Mouse (Mus musculus): Measurements from ENCODE around the gene Tescl. TPM values are rescaled to one million over a fixed set of nuclear protein-coding genes. Genes with fewer than 3 reads are reported as not detected.

The Tescl gene
- not detected in 2 replicates for polyA plus RNA-seq (2012; ENCODE audit: insufficient read depth, insufficient read length, low replicate concordance, missing spikeins)

- TF ChIP-seq POLR2A (IDR thresholded peaks at IDR 0.05; ENCODE audit: insufficient read depth, low read depth, low read length) (no peak), CTCF (IDR thresholded peaks at IDR 0.05; ENCODE audit: insufficient read depth, low read depth, low read length) (no peak)
- 54% methylated on average over 49 of the region's 49 CpGs for WGBS
These were observed at the start of gene Tescl for GRCm38 (mm10) chr7:24333304-24333986. Tescl (minus strand) TSS chr7:24333936.

GRCm38 (mm10) chr7:24382730-24383372, 49.1 kb upstream of the Tescl start:
- Histone ChIP-seq H3K4me3 (ENCODE audit: insufficient read depth, low read depth, low read length) (no peak overlapping the region), H3K27ac (ENCODE audit: insufficient read depth, low read depth, low read length) (no peak overlapping the region), H3K4me1 (ENCODE audit: control insufficient read depth, insufficient read depth, low read length) (peaks cover 6% of the 10 kb centered on the region)
- 88% methylated on average over 16 of the region's 16 CpGs for WGBS
- no peak for TF ChIP-seq CTCF (IDR thresholded peaks at IDR 0.05; ENCODE audit: insufficient read depth, low read depth, low read length)
- TF ChIP-seq POLR2A (IDR thresholded peaks at IDR 0.05; ENCODE audit: insufficient read depth, low read depth, low read length): no peak

More at GRCm38 (mm10) chr7:24333304-24333986, at the start of gene Tescl:
- Histone ChIP-seq H3K27ac (ENCODE audit: insufficient read depth, low read depth, low read length) (no peak within 1 kb of the TSS), H3K4me3 (ENCODE audit: insufficient read depth, low read depth, low read length) (no peak within 1 kb of the TSS), H3K4me1 (ENCODE audit: control insufficient read depth, insufficient read depth, low read length) (no peaks in the 10 kb centered on the region; the same call in 1 of the 2 replicates)

- H3K4me3 ChIP-seq (ENCODE audit: insufficient read depth, low read depth, low read length): no peak overlapping the region
- WGBS: 87% methylated on average over 2 of the region's 2 CpGs
- no peak for TF ChIP-seq POLR2A (IDR thresholded peaks at IDR 0.05; ENCODE audit: insufficient read depth, low read depth, low read length)
- no peak for TF ChIP-seq CTCF (IDR thresholded peaks at IDR 0.05; ENCODE audit: insufficient read depth, low read depth, low read length)
- no peak overlapping the region for H3K27ac ChIP-seq (ENCODE audit: insufficient read depth, low read depth, low read length)
- peaks cover 13% of the 10 kb centered on the region for H3K4me1 ChIP-seq (ENCODE audit: control insufficient read depth, insufficient read depth, low read length)
These were observed 46.6 kb upstream of the Tescl start for GRCm38 (mm10) chr7:24380370-24380769.

GRCm38 (mm10) chr7:24379934-24380333, 46.2 kb upstream of the Tescl start:
- no peak overlapping the region for H3K27ac ChIP-seq (ENCODE audit: insufficient read depth, low read depth, low read length)
- 76% methylated on average over 7 of the region's 7 CpGs for WGBS
- H3K4me3 ChIP-seq (ENCODE audit: insufficient read depth, low read depth, low read length): no peak overlapping the region
- TF ChIP-seq POLR2A (IDR thresholded peaks at IDR 0.05; ENCODE audit: insufficient read depth, low read depth, low read length) (no peak), CTCF (IDR thresholded peaks at IDR 0.05; ENCODE audit: insufficient read depth, low read depth, low read length) (no peak)
- peaks cover 13% of the 10 kb centered on the region for H3K4me1 ChIP-seq (ENCODE audit: control insufficient read depth, insufficient read depth, low read length)

- Histone ChIP-seq H3K4me3 (ENCODE audit: insufficient read depth, low read depth, low read length) (no peak overlapping the region), H3K4me1 (ENCODE audit: control insufficient read depth, insufficient read depth, low read length) (peaks cover 14% of the 10 kb centered on the region), H3K27ac (ENCODE audit: insufficient read depth, low read depth, low read length) (no peak overlapping the region)
- WGBS: 53% methylated on average over 10 of the region's 10 CpGs
- no peak for TF ChIP-seq POLR2A (IDR thresholded peaks at IDR 0.05; ENCODE audit: insufficient read depth, low read depth, low read length)
- TF ChIP-seq CTCF (IDR thresholded peaks at IDR 0.05; ENCODE audit: insufficient read depth, low read depth, low read length): no peak
These were observed 44.4 kb upstream of the Tescl start for GRCm38 (mm10) chr7:24378049-24378701.

- no peak overlapping the region for H3K27ac ChIP-seq (ENCODE audit: insufficient read depth, low read depth, low read length)
- no peak for TF ChIP-seq POLR2A (IDR thresholded peaks at IDR 0.05; ENCODE audit: insufficient read depth, low read depth, low read length)
- 0 out of 2 replicates have a peak, but pooled peaks have one; percentile 22 for TF ChIP-seq CTCF (IDR thresholded peaks at IDR 0.05; ENCODE audit: insufficient read depth, low read depth, low read length)
- H3K4me1 ChIP-seq (ENCODE audit: control insufficient read depth, insufficient read depth, low read length): peaks cover 19% of the 10 kb centered on the region
- WGBS: 15% methylated on average over 49 of the region's 49 CpGs
- no peak overlapping the region for H3K4me3 ChIP-seq (ENCODE audit: insufficient read depth, low read depth, low read length)
These were observed 43.5 kb upstream of the Tescl start for GRCm38 (mm10) chr7:24377091-24377865.

- peaks cover 19% of the 10 kb centered on the region for H3K4me1 ChIP-seq (ENCODE audit: control insufficient read depth, insufficient read depth, low read length)
- H3K27ac ChIP-seq (ENCODE audit: insufficient read depth, low read depth, low read length): no peak overlapping the region
- TF ChIP-seq CTCF (IDR thresholded peaks at IDR 0.05; ENCODE audit: insufficient read depth, low read depth, low read length) (no peak), POLR2A (IDR thresholded peaks at IDR 0.05; ENCODE audit: insufficient read depth, low read depth, low read length) (no peak)
- WGBS: 94% methylated on average over 8 of the region's 8 CpGs
- no peak overlapping the region for H3K4me3 ChIP-seq (ENCODE audit: insufficient read depth, low read depth, low read length)
These were observed 42.7 kb upstream of the Tescl start for GRCm38 (mm10) chr7:24376456-24376855.

- 35% methylated on average over 19 of the region's 20 CpGs for WGBS
- Histone ChIP-seq H3K4me1 (ENCODE audit: control insufficient read depth, insufficient read depth, low read length) (peaks cover 19% of the 10 kb centered on the region), H3K27ac (ENCODE audit: insufficient read depth, low read depth, low read length) (no peak overlapping the region), H3K4me3 (ENCODE audit: insufficient read depth, low read depth, low read length) (no peak overlapping the region)
- TF ChIP-seq CTCF (IDR thresholded peaks at IDR 0.05; ENCODE audit: insufficient read depth, low read depth, low read length) (no peak), POLR2A (IDR thresholded peaks at IDR 0.05; ENCODE audit: insufficient read depth, low read depth, low read length) (no peak)
These were observed 40.0 kb upstream of the Tescl start for GRCm38 (mm10) chr7:24373538-24374379.

Data from olfactory bulb, adult 2 months (tissue).